In genomic region chr17:34960702-34961493, GRCm38 (mm10) we compare ENCODE assay signal across 17 mouse cellular contexts. TPM values are rescaled to one million over a fixed set of nuclear protein-coding genes. Genes with fewer than 3 reads are reported as not detected.
DNase-seq lines count a peak whose midpoint lies in the region; ATAC-seq and TF ChIP-seq lines count a peak whose summit lies in the region.
"Had no signal": no experiment of that assay in that cellular context is flagged by ENCODE, and none has a peak within 500 bp of the region (broad histone marks: within the 10 kb centered on the region; RNA-seq: fewer than 3 reads in every experiment).

No protein-coding gene starts in this region.

- peaks cover 6% of the 10 kb centered on the region; the same call in 1 of the 2 replicates for H3K4me1 ChIP-seq in kidney, postnatal 0 days (replicated peaks; ENCODE audit: insufficient read depth, low read length)
- H3K4me1 ChIP-seq in embryonic fibroblast, embryonic 13.5 days (ENCODE audit: control insufficient read depth, insufficient read depth, low read length): peaks cover 6% of the 10 kb centered on the region
- H3K4me1 ChIP-seq in midbrain, embryonic 16.5 days (ENCODE audit: control insufficient read depth, insufficient read depth, low read length): peaks cover 5% of the 10 kb centered on the region

- no peak overlapping the region for H3K9ac ChIP-seq in kidney, postnatal 0 days (ENCODE audit: low read depth, low read length)
- H3K9ac ChIP-seq in midbrain, embryonic 16.5 days (ENCODE audit: low read depth, low read length): no peak overlapping the region
- H3K9ac ChIP-seq: hindbrain, embryonic 15.5 days had no signal

- peak overlapping the region; percentile 95 for H3K27ac ChIP-seq in gastrocnemius, adult 2 months
- peak overlapping the region; percentile 96 for H3K27ac ChIP-seq in kidney, postnatal 0 days
- H3K27ac ChIP-seq in embryonic fibroblast, embryonic 13.5 days (ENCODE audit: insufficient read depth, low read length): peak overlapping the region; percentile 98
- no peak overlapping the region for H3K27ac ChIP-seq in midbrain, embryonic 16.5 days (ENCODE audit: low read length)

- ATAC-seq in kidney, postnatal 0 days (replicated peaks; ENCODE audit: low FRiP score, low read depth): no peak
- no peak for ATAC-seq in midbrain, embryonic 16.5 days

- H3K4me2 ChIP-seq in kidney, postnatal 0 days (ENCODE audit: low read length): no peak overlapping the region
- no peak overlapping the region for H3K4me2 ChIP-seq in midbrain, embryonic 16.5 days (ENCODE audit: low read length)

- TF ChIP-seq POLR2A in embryonic fibroblast, embryonic 13.5 days (IDR thresholded peaks at IDR 0.05; ENCODE audit: low read depth, low read length): no peak; the same call in 1 of the 2 replicates

- H3K36me3 ChIP-seq in kidney, postnatal 0 days (ENCODE audit: insufficient read depth, low read length): no peaks in the 10 kb centered on the region
- H3K36me3 ChIP-seq in midbrain, embryonic 16.5 days (ENCODE audit: control insufficient read depth, insufficient read depth, low read length): no peaks in the 10 kb centered on the region
- H3K36me3 ChIP-seq: forebrain, embryonic 10.5 days; hindbrain, embryonic 15.5 days; limb, embryonic 12.5 days; midbrain, embryonic 10.5 days had no signal

- no peak for DNase-seq in gastrocnemius, adult 2 months
- no peak for DNase-seq in gastrocnemius, postnatal 25 days
- no peak for DNase-seq in kidney, postnatal 0 days (ENCODE audit: low spot score)
- no peak for DNase-seq in kidney, postnatal 10 days
- peak; percentile 60 for DNase-seq in 3134 (ENCODE audit: extremely low read depth, insufficient read length, low spot score)
- DNase-seq in frontal cortex, postnatal 25 days (ENCODE audit: low spot score in 2 of 2): no peak
- DNase-seq: lung, embryonic 14.5 days had no signal

- TF ChIP-seq CTCF in gastrocnemius, adult 2 months (IDR thresholded peaks at IDR 0.05): no peak
- TF ChIP-seq CTCF in kidney, postnatal 0 days (IDR thresholded peaks at IDR 0.05; ENCODE audit: low read depth): no peak
- no peak for TF ChIP-seq CTCF in embryonic fibroblast, embryonic 13.5 days (IDR thresholded peaks at IDR 0.05; ENCODE audit: borderline replicate concordance, insufficient read depth, low read length)

- no peaks in the 10 kb centered on the region for H3K27me3 ChIP-seq in kidney, postnatal 0 days (ENCODE audit: insufficient read depth, low read length)
- peaks cover 10% of the 10 kb centered on the region for H3K27me3 ChIP-seq in midbrain, embryonic 16.5 days (ENCODE audit: control insufficient read depth, insufficient read depth, low read depth, low read length)

- no peak overlapping the region for H3K4me3 ChIP-seq in gastrocnemius, adult 2 months
- H3K4me3 ChIP-seq in kidney, postnatal 0 days (replicated peaks; ENCODE audit: low read depth, low read length): no peak overlapping the region
- no peak overlapping the region for H3K4me3 ChIP-seq in embryonic fibroblast, embryonic 13.5 days (ENCODE audit: insufficient read depth, low read length)
- no peak overlapping the region for H3K4me3 ChIP-seq in midbrain, embryonic 16.5 days (ENCODE audit: low read depth, low read length)
- H3K4me3 ChIP-seq: hindbrain, embryonic 15.5 days had no signal

- intact Hi-C loops in gastrocnemius, adult 2 months (cut with DNase I): no loop called here

- no peaks in the 10 kb centered on the region for H3K9me3 ChIP-seq in kidney, postnatal 0 days (replicated peaks; ENCODE audit: low read length)
- H3K9me3 ChIP-seq in midbrain, embryonic 16.5 days (replicated peaks; ENCODE audit: control insufficient read depth, low read length, poor library complexity, severe bottlenecking): no peaks in the 10 kb centered on the region
- H3K9me3 ChIP-seq: forebrain, embryonic 10.5 days; hindbrain, embryonic 15.5 days; limb, embryonic 12.5 days; midbrain, embryonic 10.5 days had no signal

RNA-seq across cellular contexts. Expression of gene Hspa1b, which starts 1.9 kb away (rescaled TPM):
- total RNA-seq in gastrocnemius, adult 2 months (2021): 10 to 100 TPM in 1 of 2 experiments, 1 to 10 TPM in 1; 3.9 to 13.0 TPM
- 1 to 10 TPM; 4.4 to 6.7 TPM for total RNA-seq in gastrocnemius, postnatal 25 days (2021)
- polyA plus RNA-seq in kidney, postnatal 0 days (2015; fragmentation: Nextera tagmentation; extraction: Ambion mirVana): 2.2 and 2.6 TPM in 2 replicates
- 20.9 and 36.6 TPM in 2 replicates for polyA plus RNA-seq in embryonic fibroblast, embryonic 13.5 days (2011; ENCODE audit: insufficient read length, low read depth, missing spikeins)
- polyA plus RNA-seq in midbrain, embryonic 16.5 days (2015; fragmentation: Nextera tagmentation; extraction: Ambion mirVana): 0.24 TPM in 1 of 2 replicates, not detected in the other
- polyA plus RNA-seq: limb, embryonic 12.5 days had no signal

RNA-seq across cellular contexts. Expression of gene Gm20481, which starts 8.8 kb away (rescaled TPM):
- total RNA-seq in gastrocnemius, adult 2 months (2021): not detected
- not detected for total RNA-seq in gastrocnemius, postnatal 25 days (2021)
- not detected in 2 replicates for polyA plus RNA-seq in kidney, postnatal 0 days (2015; fragmentation: Nextera tagmentation; extraction: Ambion mirVana)
- polyA plus RNA-seq in embryonic fibroblast, embryonic 13.5 days (2011; ENCODE audit: insufficient read length, low read depth, missing spikeins): not detected in 2 replicates
- not detected in 2 replicates for polyA plus RNA-seq in midbrain, embryonic 16.5 days (2015; fragmentation: Nextera tagmentation; extraction: Ambion mirVana)
- total RNA-seq: common myeloid progenitor, adult 5-6 weeks; layer of hippocampus, postnatal 10 days had no signal
- polyA plus RNA-seq: C2C12; forebrain, embryonic 10.5 days; heart, embryonic 11.5 days; hindbrain, embryonic 15.5 days; limb, embryonic 12.5 days; lung, embryonic 14.5 days had no signal

RNA-seq across cellular contexts. Expression of gene Hspa1a, which starts 11.1 kb away (rescaled TPM):
- total RNA-seq in gastrocnemius, adult 2 months (2021): 10 to 100 TPM in 1 of 2 experiments, 1 to 10 TPM in 1; 6.8 to 14.1 TPM
- 1 to 10 TPM; 5.9 to 8.1 TPM for total RNA-seq in gastrocnemius, postnatal 25 days (2021)
- polyA plus RNA-seq in kidney, postnatal 0 days (2015; fragmentation: Nextera tagmentation; extraction: Ambion mirVana): 22.4 and 23.5 TPM in 2 replicates
- polyA plus RNA-seq in embryonic fibroblast, embryonic 13.5 days (2011; ENCODE audit: insufficient read length, low read depth, missing spikeins): 6.0 and 6.5 TPM in 2 replicates
- polyA plus RNA-seq in midbrain, embryonic 16.5 days (2015; fragmentation: Nextera tagmentation; extraction: Ambion mirVana): 13.4 and 19.3 TPM in 2 replicates

RNA-seq across cellular contexts. Expression of gene Hspa1l, which starts 11.6 kb away (rescaled TPM):
- total RNA-seq in gastrocnemius, adult 2 months (2021): 10 to 100 TPM; 14.9 to 31.2 TPM
- 10 to 100 TPM; 21.5 to 31.8 TPM for total RNA-seq in gastrocnemius, postnatal 25 days (2021)
- 0.54 and 0.72 TPM in 2 replicates for polyA plus RNA-seq in kidney, postnatal 0 days (2015; fragmentation: Nextera tagmentation; extraction: Ambion mirVana)
- not detected in 2 replicates for polyA plus RNA-seq in embryonic fibroblast, embryonic 13.5 days (2011; ENCODE audit: insufficient read length, low read depth, missing spikeins)
- 2.0 and 2.4 TPM in 2 replicates for polyA plus RNA-seq in midbrain, embryonic 16.5 days (2015; fragmentation: Nextera tagmentation; extraction: Ambion mirVana)
- total RNA-seq: common myeloid progenitor, adult 5-6 weeks had no signal

RNA-seq across cellular contexts. Expression of gene Lsm2, which starts 20.8 kb away (rescaled TPM):
- total RNA-seq in gastrocnemius, adult 2 months (2021): 10 to 100 TPM; 15.2 to 17.0 TPM
- 10 to 100 TPM; 15.0 to 15.4 TPM for total RNA-seq in gastrocnemius, postnatal 25 days (2021)
- 133 and 141 TPM in 2 replicates for polyA plus RNA-seq in kidney, postnatal 0 days (2015; fragmentation: Nextera tagmentation; extraction: Ambion mirVana)
- 74.8 and 93.3 TPM in 2 replicates for polyA plus RNA-seq in embryonic fibroblast, embryonic 13.5 days (2011; ENCODE audit: insufficient read length, low read depth, missing spikeins)
- 97.2 and 107 TPM in 2 replicates for polyA plus RNA-seq in midbrain, embryonic 16.5 days (2015; fragmentation: Nextera tagmentation; extraction: Ambion mirVana)
